Mouse (Mus musculus) stomach, embryonic 15.5 days (tissue): ENCODE results near the gene Ttc34. TPM values are rescaled to one million over a fixed set of nuclear protein-coding genes. Genes with fewer than 3 reads are reported as not detected.

ENCODE experiments used
- ATAC-seq: fragments of 200-750 bp; cut with Nextera tagmentation; 2 replicates; pipeline ENCODE4 v1.8.0; 2017; ENCODE audit warnings: low read depth, moderate number of reproducible peaks, moderate TSS enrichment; ENCODE audit not compliant: insufficient read depth, low FRiP score
- H3K27ac ChIP-seq: fragments of 300-500 bp; sonication (generic); 2 replicates; pipeline ENCODE4 v1.5.1; 2015; ENCODE audit warnings: mild to moderate bottlenecking, inconsistent platforms
- H3K27me3 ChIP-seq: fragments of 300-500 bp; sonication (generic); replicated peaks from 2 replicates; pipeline ENCODE4 v1.6.1; 2015; ENCODE audit warnings: inconsistent platforms
- H3K36me3 ChIP-seq: fragments of 300-500 bp; sonication (generic); 2 replicates; pipeline ENCODE4 v1.6.1; 2015; ENCODE audit warnings: inconsistent platforms
- H3K4me1 ChIP-seq: fragments of 300-500 bp; sonication (generic); 2 replicates; pipeline ENCODE4 v1.6.1; 2015; ENCODE audit warnings: inconsistent platforms
- H3K4me2 ChIP-seq: fragments of 300-500 bp; sonication (generic); 2 replicates; pipeline ENCODE4 v1.6.1; 2015; ENCODE audit warnings: mild to moderate bottlenecking, inconsistent platforms
- H3K4me3 ChIP-seq: fragments of 300-500 bp; sonication (generic); replicated peaks from 2 replicates; pipeline ENCODE4 v1.5.1; 2015; ENCODE audit warnings: inconsistent platforms
- H3K9ac ChIP-seq: fragments of 300-500 bp; sonication (generic); 2 replicates; pipeline ENCODE4 v1.6.1; 2015; ENCODE audit warnings: inconsistent platforms
- H3K9me3 ChIP-seq: fragments of 300-500 bp; sonication (generic); 2 replicates; pipeline ENCODE4 v1.6.1; 2016; ENCODE audit warnings: inconsistent platforms
- WGBS: fragments of 180-500 bp; shearing (Covaris S2); methylation state at CpG from one replicate; pipeline ENCODE4 v1.1.7; 2015; 5-methylcytosine and 5-hydroxymethylcytosine counted together
- polyA plus RNA-seq: library from polyadenylated mRNA; unstranded; fragments of >200 nt; fragmentation: Nextera tagmentation; extraction: Ambion mirVana; gene quantifications from 2 replicates; pipeline ENCODE4 v1.2.1, GENCODE M21; 2015

Ttc34 gene
- polyA plus RNA-seq, 1 experiment from 2014 or later, result 0.08 TPM

GRCm38 (mm10) chr4:154880730-154881129 lies 43.5 kb downstream of the Ttc34 start:
- peak; percentile 54; the same call in 1 of the 2 replicates for ATAC-seq
- H3K4me2 ChIP-seq, result no peak overlapping the region
- WGBS, result 63% methylated on average over 6 of the region's 6 CpGs
- H3K9me3 ChIP-seq, result no peaks in the 10 kb centered on the region
- H3K27ac ChIP-seq, result no peak overlapping the region
- H3K27me3 ChIP-seq, result no peaks in the 10 kb centered on the region
- H3K4me3 ChIP-seq, result no peak overlapping the region
- H3K9ac ChIP-seq, result no peak overlapping the region
- no peaks in the 10 kb centered on the region for H3K36me3 ChIP-seq
- 0 out of 2 replicates have a peak, but pooled peaks cover 6% of the 10 kb centered on the region for H3K4me1 ChIP-seq

- H3K36me3 ChIP-seq, result no peaks in the 10 kb centered on the region
- WGBS, result 16% methylated on average over 14 of the region's 14 CpGs
- H3K27ac ChIP-seq, result no peak overlapping the region
- H3K9ac ChIP-seq, result no peak overlapping the region
- H3K4me2 ChIP-seq, result no peak overlapping the region
- no peaks in the 10 kb centered on the region for H3K9me3 ChIP-seq
- ATAC-seq, result peak; percentile 15; the same call in 1 of the 2 replicates
- H3K27me3 ChIP-seq, result no peaks in the 10 kb centered on the region
- no peak overlapping the region for H3K4me3 ChIP-seq
- H3K4me1 ChIP-seq, result 0 out of 2 replicates have a peak, but pooled peaks cover 6% of the 10 kb centered on the region
Measured at GRCm38 (mm10) chr4:154882014-154882659, 44.9 kb downstream of the Ttc34 start.

DNA sequence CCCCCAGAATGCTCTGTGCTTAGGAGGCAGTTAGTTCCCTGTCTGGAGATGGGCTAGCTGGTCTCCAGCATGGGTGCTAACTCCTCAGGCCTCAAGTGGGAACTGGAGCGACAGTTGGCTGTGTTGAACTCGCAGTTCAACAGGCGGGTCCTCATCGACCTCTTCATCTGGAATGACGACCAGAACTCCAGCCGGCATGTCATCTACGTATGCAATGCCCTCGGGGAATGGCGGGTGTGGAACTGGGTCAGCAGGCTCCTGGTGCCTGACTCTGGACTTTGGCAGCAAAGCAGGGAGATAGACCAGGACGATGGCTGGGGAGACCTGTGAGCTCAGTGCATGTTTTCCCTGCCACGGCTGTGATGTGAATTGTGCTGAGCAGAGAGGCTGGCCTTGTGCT lies 48.2 kb downstream of the Ttc34 start:
- 76% methylated on average over 11 of the region's 11 CpGs for WGBS

GRCm38 (mm10) chr4:154886876-154887592 lies 49.8 kb downstream of the Ttc34 start:
- Histone ChIP-seq H3K9me3 (no peaks in the 10 kb centered on the region), H3K9ac (no peak overlapping the region), H3K27me3 (no peaks in the 10 kb centered on the region), H3K4me1 (0 out of 2 replicates have a peak, but pooled peaks cover 3% of the 10 kb centered on the region), H3K27ac (no peak overlapping the region), H3K4me3 (no peak overlapping the region), H3K36me3 (no peaks in the 10 kb centered on the region), H3K4me2 (no peak overlapping the region)
- no peak for ATAC-seq
- WGBS, result 65% methylated on average over 13 of the region's 13 CpGs

More for the DNA sequence above, 48.2 kb downstream of the Ttc34 start:
- ATAC-seq, result no peak
- Histone ChIP-seq H3K4me3 (no peak overlapping the region), H3K4me1 (0 out of 2 replicates have a peak, but pooled peaks cover 3% of the 10 kb centered on the region), H3K36me3 (no peaks in the 10 kb centered on the region), H3K9me3 (no peaks in the 10 kb centered on the region), H3K27ac (no peak overlapping the region), H3K9ac (no peak overlapping the region), H3K27me3 (no peaks in the 10 kb centered on the region), H3K4me2 (no peak overlapping the region)

GRCm38 (mm10) chr4:154887593-154888250 lies 50.5 kb downstream of the Ttc34 start:
- no peaks in the 10 kb centered on the region for H3K4me1 ChIP-seq
- H3K4me3 ChIP-seq, result no peak overlapping the region
- H3K9me3 ChIP-seq, result no peaks in the 10 kb centered on the region
- no peaks in the 10 kb centered on the region for H3K36me3 ChIP-seq
- no peak overlapping the region for H3K4me2 ChIP-seq
- no peaks in the 10 kb centered on the region for H3K27me3 ChIP-seq
- no peak for ATAC-seq
- WGBS, result 71% methylated on average over 15 of the region's 15 CpGs
- H3K9ac ChIP-seq, result no peak overlapping the region
- H3K27ac ChIP-seq, result no peak overlapping the region

DNA sequence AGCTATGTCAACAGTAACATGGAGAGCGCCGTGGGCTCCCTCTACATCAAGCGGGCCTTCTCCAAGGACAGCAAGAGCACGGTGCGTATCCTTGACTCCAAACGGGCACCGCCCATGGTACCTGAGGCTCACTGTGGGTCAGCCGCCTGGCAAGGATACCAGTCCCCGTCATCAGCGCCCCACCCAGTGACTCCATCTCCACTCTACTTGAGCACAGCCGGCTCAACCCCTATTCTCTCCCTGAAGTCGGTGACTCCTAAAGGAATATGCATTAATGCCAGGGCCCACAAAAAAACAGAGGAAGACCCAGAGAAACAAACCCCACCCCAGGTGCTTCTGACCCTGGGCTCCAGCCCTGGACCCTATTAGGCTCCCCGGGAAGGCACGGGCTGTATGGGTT lies 53.6 kb downstream of the Ttc34 start:
- H3K27me3 ChIP-seq, result no peaks in the 10 kb centered on the region
- no peak overlapping the region for H3K4me3 ChIP-seq
- H3K36me3 ChIP-seq, result no peaks in the 10 kb centered on the region
- H3K9ac ChIP-seq, result no peak overlapping the region
- no peak overlapping the region for H3K4me2 ChIP-seq
- H3K4me1 ChIP-seq, result no peaks in the 10 kb centered on the region
- H3K9me3 ChIP-seq, result no peaks in the 10 kb centered on the region
- WGBS, result 80% methylated on average over 14 of the region's 14 CpGs
- no peak for ATAC-seq
- no peak overlapping the region for H3K27ac ChIP-seq

- Histone ChIP-seq H3K36me3 (no peaks in the 10 kb centered on the region), H3K27me3 (no peaks in the 10 kb centered on the region), H3K9ac (no peak overlapping the region), H3K27ac (no peak overlapping the region), H3K4me1 (peaks cover 12% of the 10 kb centered on the region), H3K4me2 (no peak overlapping the region), H3K9me3 (no peaks in the 10 kb centered on the region), H3K4me3 (no peak overlapping the region)
- no peak for ATAC-seq
- 72% methylated on average over 5 of the region's 5 CpGs for WGBS
Measured at GRCm38 (mm10) chr4:154895549-154895948, 58.3 kb downstream of the Ttc34 start.

- 58% methylated on average over 6 of the region's 6 CpGs for WGBS
- ATAC-seq, result no peak
Measured at GRCm38 (mm10) chr4:154897676-154898465, 60.6 kb downstream of the Ttc34 start.

DNA sequence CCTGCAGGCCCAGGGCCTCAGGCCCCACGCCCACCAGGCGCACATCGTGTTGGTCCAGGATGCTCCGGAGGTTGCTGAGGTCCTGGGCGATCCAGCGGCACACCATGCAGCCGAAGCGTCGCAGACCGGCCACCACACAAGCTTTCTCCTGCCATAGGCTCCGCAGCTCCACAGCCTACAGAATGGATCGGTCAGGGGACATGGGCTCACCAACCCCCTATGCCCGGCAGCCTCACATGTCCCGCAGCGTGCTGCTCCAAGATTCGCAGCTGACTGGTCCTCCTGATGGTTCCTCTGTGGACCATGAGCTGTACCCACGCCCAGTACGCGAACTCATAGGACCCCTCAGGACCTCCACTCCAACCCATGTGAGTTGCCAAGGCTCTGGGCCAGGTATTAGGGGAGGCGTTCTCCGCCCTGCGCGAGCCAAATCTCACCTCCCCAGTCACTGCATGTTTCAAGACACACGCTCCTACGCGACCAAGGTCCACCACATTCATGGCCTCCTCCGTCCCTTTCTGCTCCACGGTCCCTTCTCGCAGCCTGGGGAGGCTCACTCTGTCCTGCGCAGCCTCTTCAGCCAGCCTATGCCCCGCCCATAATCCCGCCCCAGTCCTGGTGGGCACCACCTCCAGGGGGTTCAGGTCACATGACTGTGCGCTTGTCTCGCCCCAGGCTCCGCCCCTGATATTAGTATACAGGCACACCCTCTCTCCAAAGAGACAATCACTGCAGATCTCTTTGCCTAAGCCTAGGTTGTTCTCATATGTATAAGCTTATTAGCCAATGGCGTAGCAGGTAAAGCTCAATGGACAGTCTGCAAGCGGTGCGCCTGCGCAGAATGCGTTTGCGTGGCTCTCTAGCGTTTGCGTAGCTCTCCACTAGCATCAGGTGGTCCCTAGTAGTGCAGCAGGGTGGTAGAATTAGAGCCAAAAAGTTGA lies 61.5 kb downstream of the Ttc34 start, which contains the start of gene Fam213b:
Gene Fam213b (minus strand): TSS at position 630 of the 941 bp plus-strand sequence.
- H3K4me3 ChIP-seq, result peak within 1 kb of the TSS; percentile 51
- H3K9me3 ChIP-seq, result no peaks in the 10 kb centered on the region
- H3K4me1 ChIP-seq, result peaks cover 12% of the 10 kb centered on the region
- WGBS, result 4% methylated on average over 43 of the region's 43 CpGs
- peak; percentile 96 for ATAC-seq
- peak within 1 kb of the TSS; percentile 23; the same call in 1 of the 2 replicates for H3K27ac ChIP-seq
- no peaks in the 10 kb centered on the region for H3K36me3 ChIP-seq
- no peaks in the 10 kb centered on the region for H3K27me3 ChIP-seq
- H3K9ac ChIP-seq, result peak within 1 kb of the TSS; percentile 23; the same call in 1 of the 2 replicates
- peak within 1 kb of the TSS; percentile 92 for H3K4me2 ChIP-seq

More at GRCm38 (mm10) chr4:154897676-154898465, 60.6 kb downstream of the Ttc34 start:
- H3K4me1 ChIP-seq, result peaks cover 12% of the 10 kb centered on the region
- H3K27ac ChIP-seq, result no peak overlapping the region
- peak overlapping the region; percentile 51 for H3K4me3 ChIP-seq
- H3K27me3 ChIP-seq, result no peaks in the 10 kb centered on the region
- H3K9ac ChIP-seq, result peak overlapping the region; percentile 23; the same call in 1 of the 2 replicates
- H3K36me3 ChIP-seq, result no peaks in the 10 kb centered on the region
- H3K9me3 ChIP-seq, result no peaks in the 10 kb centered on the region
- peak overlapping the region; percentile 92 for H3K4me2 ChIP-seq

- H3K4me2 ChIP-seq, result no peak overlapping the region
- no peak overlapping the region for H3K9ac ChIP-seq
- H3K36me3 ChIP-seq, result no peaks in the 10 kb centered on the region
- ATAC-seq, result no peak
- H3K27ac ChIP-seq, result no peak overlapping the region
- WGBS, result 90% methylated on average over 2 of the region's 2 CpGs
- H3K9me3 ChIP-seq, result no peaks in the 10 kb centered on the region
- H3K27me3 ChIP-seq, result no peaks in the 10 kb centered on the region
- peaks cover 11% of the 10 kb centered on the region for H3K4me1 ChIP-seq
- H3K4me3 ChIP-seq, result no peak overlapping the region
Measured at GRCm38 (mm10) chr4:154902371-154902770, 65.1 kb downstream of the Ttc34 start.
